In genomic region chr9:28329477-28329876, GRCm38 (mm10) we compare ENCODE assay signal across 13 mouse cellular contexts.
"Had no signal": no experiment of that assay in that cellular context is flagged by ENCODE, and none has a peak within 500 bp of the region (broad histone marks: within the 10 kb centered on the region; RNA-seq: fewer than 3 reads in every experiment).

No protein-coding gene starts in this region.

- H3K4me3 ChIP-seq: kidney, embryonic 15.5 days; limb, embryonic 13.5 days; midbrain, embryonic 13.5 days; myocyte; neural tube, embryonic 15.5 days had no signal

- H3K4me1 ChIP-seq: kidney, embryonic 15.5 days; limb, embryonic 13.5 days had no signal

- H3K9me3 ChIP-seq: kidney, embryonic 15.5 days; limb, embryonic 13.5 days; midbrain, embryonic 13.5 days; neural tube, embryonic 15.5 days had no signal

- H3K9ac ChIP-seq: kidney, embryonic 15.5 days; limb, embryonic 13.5 days; liver, embryonic 14.5 days; midbrain, embryonic 13.5 days; neural tube, embryonic 15.5 days had no signal

- H3K4me2 ChIP-seq: kidney, embryonic 15.5 days; limb, embryonic 13.5 days; midbrain, embryonic 13.5 days; neural tube, embryonic 15.5 days had no signal

- ATAC-seq: midbrain, embryonic 13.5 days had no signal

- H3K36me3 ChIP-seq: kidney, embryonic 15.5 days; limb, embryonic 13.5 days; midbrain, embryonic 13.5 days; neural tube, embryonic 15.5 days had no signal

- H3K27me3 ChIP-seq: kidney, embryonic 15.5 days; limb, embryonic 13.5 days; midbrain, embryonic 13.5 days; neural tube, embryonic 15.5 days had no signal

- DNase-seq: kidney, adult 2 months; kidney, postnatal 14 days; layer of hippocampus, postnatal 36 days; lung, adult 18-20 months; lung, postnatal 10 days; right cerebral cortex, adult 18-20 months; right cerebral cortex, postnatal 25 days had no signal

- H3K27ac ChIP-seq: kidney, embryonic 15.5 days; limb, embryonic 13.5 days; liver, embryonic 14.5 days; midbrain, embryonic 13.5 days; neural tube, embryonic 15.5 days had no signal
